Mouse (Mus musculus): ENCODE data around the gene Rhox6. TPM values are rescaled to one million over a fixed set of nuclear protein-coding genes. Genes with fewer than 3 reads are reported as not detected.

Gene Rhox6
- polyA plus RNA-seq, 1 experiment from 2014 or later, result not detected

GRCm38 (mm10) chrX:37871641-37872040, 44.9 kb downstream of the Rhox6 start:
- H3K4me2 ChIP-seq (replicated peaks; ENCODE audit: low read depth), result no peak overlapping the region
- H3K9ac ChIP-seq (ENCODE audit: low read depth, low read length), result no peak overlapping the region
- no peak for TF ChIP-seq CTCF (IDR thresholded peaks at IDR 0.05; ENCODE audit: low read depth)
- no peak overlapping the region for H3K27ac ChIP-seq (ENCODE audit: low read depth, low read length)
- 98% methylated on average over 2 of the region's 2 CpGs for WGBS
- H3K36me3 ChIP-seq (ENCODE audit: control insufficient read depth, insufficient read depth), result no peaks in the 10 kb centered on the region
- H3K27me3 ChIP-seq (replicated peaks; ENCODE audit: control insufficient read depth, insufficient read depth, low read length), result no peaks in the 10 kb centered on the region
- H3K4me3 ChIP-seq (ENCODE audit: low read depth, low read length), result no peak overlapping the region
- H3K9me3 ChIP-seq (ENCODE audit: control insufficient read depth), result no peaks in the 10 kb centered on the region
- H3K4me1 ChIP-seq (replicated peaks; ENCODE audit: control insufficient read depth, insufficient read depth, low read length), result no peaks in the 10 kb centered on the region
- ATAC-seq, result no peak

DNA sequence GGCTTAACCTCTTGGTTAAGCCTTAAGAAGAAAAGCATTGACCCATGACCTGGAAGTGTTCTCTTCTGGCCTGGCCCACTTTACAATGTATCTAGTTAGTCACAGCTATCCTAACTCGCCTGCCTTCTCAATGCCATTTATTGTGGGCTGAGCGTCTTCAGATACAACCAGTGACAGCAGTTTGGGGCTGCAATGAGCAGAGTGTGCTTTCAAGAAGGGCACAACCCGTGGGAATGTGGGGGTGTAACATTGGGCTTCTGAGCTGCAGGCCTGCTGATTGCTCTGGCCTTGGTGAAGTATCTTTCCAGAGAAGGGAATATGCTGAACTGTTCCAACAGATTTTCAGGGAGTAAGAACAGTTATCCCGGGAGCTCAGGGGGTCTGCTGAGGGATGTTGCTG, 52.1 kb downstream of the Rhox6 start, which contains the start of gene Rhox8:
Gene Rhox8, minus strand, starts transcription at position 101 of the 400 bp plus-strand sequence.
- Histone ChIP-seq H3K27ac (ENCODE audit: low read depth, low read length) (no peak within 1 kb of the TSS), H3K9ac (ENCODE audit: low read depth, low read length) (no peak within 1 kb of the TSS), H3K4me1 (replicated peaks; ENCODE audit: control insufficient read depth, insufficient read depth, low read length) (no peaks in the 10 kb centered on the region), H3K4me3 (ENCODE audit: low read depth, low read length) (no peak within 1 kb of the TSS), H3K4me2 (replicated peaks; ENCODE audit: low read depth) (no peak within 1 kb of the TSS), H3K27me3 (replicated peaks; ENCODE audit: control insufficient read depth, insufficient read depth, low read length) (no peaks in the 10 kb centered on the region), H3K36me3 (ENCODE audit: control insufficient read depth, insufficient read depth) (no peaks in the 10 kb centered on the region), H3K9me3 (ENCODE audit: control insufficient read depth) (no peaks in the 10 kb centered on the region)
- TF ChIP-seq CTCF (IDR thresholded peaks at IDR 0.05; ENCODE audit: low read depth), result no peak
- 71% methylated on average over 4 of the region's 4 CpGs for WGBS
- no peak for ATAC-seq

Other genes with a start within 250 kb of the Rhox6 start
- gene Rhox3f, start 245.9 kb upstream of the Rhox6 start, polyA plus RNA-seq (2015; fragmentation: Nextera tagmentation; extraction: Ambion mirVana), result not detected in 2 replicates
- not detected in 2 replicates for gene Rhox4f, start 219.2 kb upstream of the Rhox6 start, polyA plus RNA-seq (2015; fragmentation: Nextera tagmentation; extraction: Ambion mirVana)
- not detected in 2 replicates for gene Rhox3g, start 198.3 kb upstream of the Rhox6 start, polyA plus RNA-seq (2015; fragmentation: Nextera tagmentation; extraction: Ambion mirVana)
- gene Rhox2g, start 183.4 kb upstream of the Rhox6 start, polyA plus RNA-seq (2015; fragmentation: Nextera tagmentation; extraction: Ambion mirVana), result not detected in 2 replicates
- not detected in 2 replicates for gene Rhox4g, start 175.6 kb upstream of the Rhox6 start, polyA plus RNA-seq (2015; fragmentation: Nextera tagmentation; extraction: Ambion mirVana)
- gene Rhox3h, start 158.1 kb upstream of the Rhox6 start, polyA plus RNA-seq (2015; fragmentation: Nextera tagmentation; extraction: Ambion mirVana), result not detected in 2 replicates
- gene Rhox2h, start 153.6 kb upstream of the Rhox6 start, polyA plus RNA-seq (2015; fragmentation: Nextera tagmentation; extraction: Ambion mirVana), result not detected in 2 replicates
- 0.51 and 0.85 TPM in 2 replicates for gene Rhox5, start 22.1 kb upstream of the Rhox6 start, polyA plus RNA-seq (2015; fragmentation: Nextera tagmentation; extraction: Ambion mirVana)
- not detected in 2 replicates for gene Rhox7a, start 4.8 kb downstream of the Rhox6 start, polyA plus RNA-seq (2015; fragmentation: Nextera tagmentation; extraction: Ambion mirVana)
- not detected in 2 replicates for gene Rhox8, start 52.0 kb downstream of the Rhox6 start, polyA plus RNA-seq (2015; fragmentation: Nextera tagmentation; extraction: Ambion mirVana)
- gene Rhox7b, start 70.3 kb downstream of the Rhox6 start, polyA plus RNA-seq (2015; fragmentation: Nextera tagmentation; extraction: Ambion mirVana), result not detected in 2 replicates
- not detected in 2 replicates for gene Rhox9, start 74.9 kb downstream of the Rhox6 start, polyA plus RNA-seq (2015; fragmentation: Nextera tagmentation; extraction: Ambion mirVana)
- gene Btg1-ps1, start 191.9 kb downstream of the Rhox6 start, polyA plus RNA-seq (2015; fragmentation: Nextera tagmentation; extraction: Ambion mirVana), result not detected in 2 replicates
- gene Btg1-ps2, start 216.2 kb downstream of the Rhox6 start, polyA plus RNA-seq (2015; fragmentation: Nextera tagmentation; extraction: Ambion mirVana), result not detected in 2 replicates
- not detected in 2 replicates for gene Rhox10, start 239.6 kb downstream of the Rhox6 start, polyA plus RNA-seq (2015; fragmentation: Nextera tagmentation; extraction: Ambion mirVana)